Mouse (Mus musculus) B cell, adult 2 months (primary cell): Measurements from ENCODE around the gene Olfr643.

Experiments used
- DNase-seq, 2 experiments: peaks; one replicate each; pipeline ENCODE4 v3.0.0; 2022

The Olfr643 gene

GRCm38 (mm10) chr7:104137305-104137704 is at the start of gene Olfr643:
Olfr643 (minus strand) TSS chr7:104137405.
- no peak for DNase-seq

- DNase-seq: no peak
Measured at GRCm38 (mm10) chr7:104183292-104183691, 46.1 kb upstream of the Olfr643 start, which contains the start of gene Olfr648. Olfr648 (minus strand) TSS chr7:104183392.

- DNase-seq: no peak
Measured at GRCm38 (mm10) chr7:104179074-104179473, 41.9 kb upstream of the Olfr643 start.

GRCm38 (mm10) chr7:104178422-104179054 is 41.3 kb upstream of the Olfr643 start:
- DNase-seq: no peak

- DNase-seq: no peak
Measured at GRCm38 (mm10) chr7:104175085-104175484, 37.9 kb upstream of the Olfr643 start.

- DNase-seq: peak in 1 of 2 experiments; percentile 9
Measured at GRCm38 (mm10) chr7:104169634-104170204, 32.5 kb upstream of the Olfr643 start.

- DNase-seq: no peak
Measured at GRCm38 (mm10) chr7:104167105-104167504, 29.9 kb upstream of the Olfr643 start.

- no peak for DNase-seq
Measured at GRCm38 (mm10) chr7:104150456-104150855, 13.3 kb upstream of the Olfr643 start, which contains the start of gene Ubqlnl. Ubqlnl (minus strand) TSS chr7:104150556.

- no peak for DNase-seq
Measured at GRCm38 (mm10) chr7:104143179-104143578, 6.0 kb upstream of the Olfr643 start, which contains the start of gene Ubqln3. Ubqln3 (minus strand) TSS chr7:104143279.

GRCm38 (mm10) chr7:104129726-104130125 is 7.5 kb downstream of the Olfr643 start, which contains the start of gene Ubqln5:
Ubqln5 (minus strand) TSS chr7:104129826.
- DNase-seq: no peak

GRCm38 (mm10) chr7:104104757-104104972 is 32.5 kb downstream of the Olfr643 start, which contains the start of gene Olfr646:
Olfr646 (plus strand) TSS chr7:104104873.
- no peak for DNase-seq

- DNase-seq: no peak
Measured at GRCm38 (mm10) chr7:104103913-104104756, 33.1 kb downstream of the Olfr643 start.

GRCm38 (mm10) chr7:104085365-104085764 is 51.8 kb downstream of the Olfr643 start, which contains the start of gene Olfr645:
Olfr645 (minus strand) TSS chr7:104085465.
- no peak for DNase-seq

- DNase-seq: no peak
Measured at GRCm38 (mm10) chr7:104071769-104072168, 65.4 kb downstream of the Olfr643 start, which contains the start of gene Olfr644. Olfr644 (minus strand) TSS chr7:104071869.

- no peak for DNase-seq
Measured at GRCm38 (mm10) chr7:104061345-104061744, 75.9 kb downstream of the Olfr643 start, which contains the start of gene 4930516K23Rik. 4930516K23Rik (minus strand) TSS chr7:104061445.

- no peak for DNase-seq
Measured at GRCm38 (mm10) chr7:104059215-104059614, 78.0 kb downstream of the Olfr643 start.

- DNase-seq: no peak
Measured at GRCm38 (mm10) chr7:104052566-104052965, 84.6 kb downstream of the Olfr643 start, which contains the start of gene Olfr642. Olfr642 (minus strand) TSS chr7:104052666.

GRCm38 (mm10) chr7:104050745-104051144 is 86.5 kb downstream of the Olfr643 start:
- no peak for DNase-seq

- DNase-seq: no peak
Measured at GRCm38 (mm10) chr7:104035145-104035544, 102.1 kb downstream of the Olfr643 start, which contains the start of gene Olfr641. Olfr641 (plus strand) TSS chr7:104035445.

- DNase-seq: no peak
Measured at GRCm38 (mm10) chr7:104026978-104027377, 110.2 kb downstream of the Olfr643 start.

GRCm38 (mm10) chr7:104025473-104025872 is 111.7 kb downstream of the Olfr643 start, which contains the start of gene Olfr640:
Olfr640 (minus strand) TSS chr7:104025573.
- DNase-seq: no peak

- no peak for DNase-seq
Measured at GRCm38 (mm10) chr7:104021651-104022050, 115.6 kb downstream of the Olfr643 start.

- DNase-seq: no peak
Measured at GRCm38 (mm10) chr7:104018953-104019352, 118.3 kb downstream of the Olfr643 start.
